24 mouse cellular contexts compared by ENCODE assay signal in genomic region chr1:155443115-155443514, GRCm38 (mm10). TPM values are rescaled to one million over a fixed set of nuclear protein-coding genes. Genes with fewer than 3 reads are reported as not detected.
DNase-seq lines count a peak whose midpoint lies in the region; ATAC-seq and TF ChIP-seq lines count a peak whose summit lies in the region.
"Had no signal": no experiment of that assay in that cellular context is flagged by ENCODE, and none has a peak within 500 bp of the region (broad histone marks: within the 10 kb centered on the region; RNA-seq: fewer than 3 reads in every experiment).

No protein-coding gene starts in this region.

- no peaks in the 10 kb centered on the region for H3K27me3 ChIP-seq in forebrain, embryonic 12.5 days
- no peaks in the 10 kb centered on the region for H3K27me3 ChIP-seq in forebrain, embryonic 16.5 days (replicated peaks; ENCODE audit: control insufficient read depth, insufficient read depth, low read length)
- no peaks in the 10 kb centered on the region for H3K27me3 ChIP-seq in midbrain, embryonic 14.5 days (ENCODE audit: control insufficient read depth, insufficient read depth, low read length)
- H3K27me3 ChIP-seq: heart, embryonic 12.5 days; liver, embryonic 13.5 days; neural tube, embryonic 12.5 days had no signal

- TF ChIP-seq CTCF in layer of hippocampus, adult 2 months (conservative IDR thresholded peaks at IDR 0.05) = no peak
- TF ChIP-seq CTCF in brain, embryonic 14.5 days (IDR thresholded peaks at IDR 0.05; ENCODE audit: borderline replicate concordance, extremely low read depth, insufficient read depth, insufficient read length) = no peak

- no peaks in the 10 kb centered on the region for H3K36me3 ChIP-seq in forebrain, embryonic 12.5 days (replicated peaks)
- no peaks in the 10 kb centered on the region for H3K36me3 ChIP-seq in forebrain, embryonic 16.5 days (ENCODE audit: control insufficient read depth, insufficient read depth)
- no peaks in the 10 kb centered on the region for H3K36me3 ChIP-seq in midbrain, embryonic 14.5 days (ENCODE audit: control insufficient read depth, insufficient read depth, low read length)
- H3K36me3 ChIP-seq: heart, embryonic 12.5 days; liver, embryonic 13.5 days; neural tube, embryonic 12.5 days had no signal

- no peak overlapping the region for H3K9ac ChIP-seq in forebrain, embryonic 12.5 days
- H3K9ac ChIP-seq in forebrain, embryonic 16.5 days (replicated peaks; ENCODE audit: low read depth, low read length) = no peak overlapping the region
- H3K9ac ChIP-seq in midbrain, embryonic 14.5 days (replicated peaks; ENCODE audit: low read length) = no peak overlapping the region
- H3K9ac ChIP-seq: heart, embryonic 12.5 days; liver, embryonic 13.5 days; neural tube, embryonic 12.5 days had no signal

- H3K4me3 ChIP-seq in forebrain, embryonic 12.5 days (replicated peaks) = no peak overlapping the region
- no peak overlapping the region for H3K4me3 ChIP-seq in forebrain, embryonic 16.5 days (replicated peaks; ENCODE audit: low read length)
- H3K4me3 ChIP-seq in layer of hippocampus, adult 2 months = peak overlapping the region; percentile 6; the same call in 1 of the 2 replicates
- H3K4me3 ChIP-seq in midbrain, embryonic 14.5 days (replicated peaks; ENCODE audit: low read depth, low read length) = no peak overlapping the region
- H3K4me3 ChIP-seq: heart, embryonic 12.5 days; left cerebral cortex, adult 2 months; liver, embryonic 13.5 days; neural tube, embryonic 12.5 days had no signal

- 79% methylated on average over 4 of the region's 4 CpGs for WGBS in forebrain, embryonic 12.5 days
- 80% methylated on average over 4 of the region's 4 CpGs for WGBS in forebrain, embryonic 16.5 days
- 48% methylated on average over 4 of the region's 4 CpGs for WGBS in midbrain, embryonic 14.5 days

- H3K27ac ChIP-seq in forebrain, embryonic 12.5 days = peak overlapping the region; percentile 56; the same call in 1 of the 2 replicates
- H3K27ac ChIP-seq in forebrain, embryonic 16.5 days (ENCODE audit: low read length) = no peak overlapping the region
- H3K27ac ChIP-seq in layer of hippocampus, adult 2 months = peak overlapping the region; percentile 89
- H3K27ac ChIP-seq in midbrain, embryonic 14.5 days (replicated peaks; ENCODE audit: low read depth, low read length) = peak overlapping the region; percentile 72; the same call in 1 of the 2 replicates
- H3K27ac ChIP-seq: left cerebral cortex, adult 2 months; liver, embryonic 13.5 days had no signal

- TF ChIP-seq POLR2A in brain, embryonic 14.5 days (IDR thresholded peaks at IDR 0.05; ENCODE audit: borderline replicate concordance, extremely low read depth, insufficient read depth, insufficient read length, poor library complexity, severe bottlenecking) = no peak

- no peak for DNase-seq in layer of hippocampus, adult 2 months (ENCODE audit: low spot score in 2 of 2)
- no peak for DNase-seq in layer of hippocampus, adult 11-12 months (ENCODE audit: low spot score)
- peak; percentile 56 for DNase-seq in brain, embryonic 14.5 days (ENCODE audit: low read depth)
- peak; percentile 49 for DNase-seq in midbrain, embryonic 14.5 days
- DNase-seq in right cerebral cortex, postnatal 36 days (ENCODE audit: low spot score in 2 of 2) = no peak
- DNase-seq in frontal cortex, postnatal 25 days (ENCODE audit: low spot score in 2 of 2) = no peak
- DNase-seq: adrenal gland, postnatal 10 days; cerebellum, adult 2 months; cerebellum, postnatal 36 days; gastrocnemius, postnatal 14 days; heart, adult 18-20 months; kidney, adult 18-20 months; kidney, postnatal 4 days; liver, embryonic 13.5 days; lung, adult 2 months; lung, postnatal 14 days; right cerebral cortex, postnatal 14 days; spleen, adult 18-20 months had no signal

- peak; percentile 75; the same call in 1 of the 2 replicates for ATAC-seq in forebrain, embryonic 12.5 days (ENCODE audit: low FRiP score)
- no peak for ATAC-seq in forebrain, embryonic 16.5 days
- ATAC-seq in midbrain, embryonic 14.5 days (ENCODE audit: low FRiP score, low TSS enrichment) = no peak
- ATAC-seq: inflammation-experienced regulatory T-cells, adult 6 months had no signal

- H3K4me2 ChIP-seq in forebrain, embryonic 12.5 days = no peak overlapping the region
- no peak overlapping the region for H3K4me2 ChIP-seq in forebrain, embryonic 16.5 days (ENCODE audit: low read length)
- no peak overlapping the region for H3K4me2 ChIP-seq in midbrain, embryonic 14.5 days (ENCODE audit: low read length)
- H3K4me2 ChIP-seq: heart, embryonic 12.5 days; liver, embryonic 13.5 days; neural tube, embryonic 12.5 days had no signal

- no peaks in the 10 kb centered on the region for H3K9me3 ChIP-seq in forebrain, embryonic 12.5 days
- no peaks in the 10 kb centered on the region for H3K9me3 ChIP-seq in forebrain, embryonic 16.5 days (ENCODE audit: control insufficient read depth, low read length)
- no peaks in the 10 kb centered on the region for H3K9me3 ChIP-seq in midbrain, embryonic 14.5 days (ENCODE audit: control insufficient read depth, low read length)
- H3K9me3 ChIP-seq: heart, embryonic 12.5 days; liver, embryonic 13.5 days; neural tube, embryonic 12.5 days had no signal

- peaks cover 17% of the 10 kb centered on the region; the same call in 1 of the 2 replicates for H3K4me1 ChIP-seq in forebrain, embryonic 12.5 days
- H3K4me1 ChIP-seq in forebrain, embryonic 16.5 days (replicated peaks; ENCODE audit: control insufficient read depth, insufficient read depth, low read length) = peaks cover 4% of the 10 kb centered on the region; the same call in 1 of the 2 replicates
- peaks cover 26% of the 10 kb centered on the region for H3K4me1 ChIP-seq in midbrain, embryonic 14.5 days (ENCODE audit: control insufficient read depth, insufficient read depth, low read length)
- H3K4me1 ChIP-seq: liver, embryonic 13.5 days; neural tube, embryonic 12.5 days had no signal

RNA-seq across cellular contexts. Expression of gene Xpr1, which starts 25.9 kb away (rescaled TPM):
- polyA plus RNA-seq in forebrain, embryonic 12.5 days (2016; fragmentation: Nextera tagmentation; extraction: Ambion mirVana) = 32.7 and 34.8 TPM in 2 replicates
- polyA plus RNA-seq in forebrain, embryonic 16.5 days (2015; fragmentation: Nextera tagmentation; extraction: Ambion mirVana) = 65.8 and 92.5 TPM in 2 replicates
- total RNA-seq in layer of hippocampus, adult 2 months (2021) = 10 to 100 TPM; 91.0 to 94.0 TPM
- 88.8 and 125 TPM in 2 replicates for polyA plus RNA-seq in brain, embryonic 14.5 days (2012; rRNA removed)
- polyA plus RNA-seq in midbrain, embryonic 14.5 days (2014; fragmentation: Nextera tagmentation; extraction: Ambion mirVana) = 61.3 and 83.0 TPM in 2 replicates

Comparison
In these comparisons a context has a peak if more than half of its experiments do, and no peak if none do; other contexts are left out.
1. DNase-seq: peak in brain, embryonic 14.5 days (single experiment) and midbrain, embryonic 14.5 days (single experiment); none in layer of hippocampus, adult 2 months (0 of 2), layer of hippocampus, adult 11-12 months (single experiment), right cerebral cortex, postnatal 36 days (0 of 2) and frontal cortex, postnatal 25 days (0 of 2).